Mouse (Mus musculus) E14TG2a.4 (cell line): ENCODE measurements around the gene N4bp1.

Source experiments
- CTCF ChIP-seq: conservative IDR thresholded peaks from 2 replicates; pipeline ENCODE4 v1.5.1; 2014; ENCODE audit warnings: low read length
- NANOG ChIP-seq: IDR thresholded peaks from 2 replicates; pipeline ENCODE4 v1.6.1; 2014; ENCODE audit warnings: borderline replicate concordance, low read length, mixed read lengths
- POU5F1 ChIP-seq: IDR thresholded peaks from 2 replicates; pipeline ENCODE4 v1.6.1; 2014; ENCODE audit warnings: low read length, borderline replicate concordance

DNA sequence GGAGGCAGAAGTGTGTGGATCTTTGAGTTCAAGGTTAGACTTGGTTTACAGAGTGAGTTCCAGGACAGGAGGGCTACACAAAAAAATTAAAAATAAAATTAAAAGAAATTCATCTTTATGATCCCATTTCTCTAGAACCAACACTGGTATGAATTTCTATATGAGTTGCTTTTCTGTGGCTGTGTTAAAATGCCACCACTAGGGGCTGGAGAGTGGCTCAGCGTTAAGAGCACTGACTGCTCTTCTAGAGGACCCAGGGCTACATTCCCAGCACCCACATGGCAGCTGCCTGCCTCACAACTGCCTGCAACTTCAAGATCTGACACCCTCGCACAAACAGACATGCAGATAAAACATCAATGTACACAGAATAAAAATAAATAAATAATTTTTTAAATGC is 56.1 kb downstream of the N4bp1 start:
- TF ChIP-seq CTCF (peak; percentile 25; the same call in 1 of the 2 replicates), POU5F1 (no peak), NANOG (no peak)
